Mouse (Mus musculus): ENCODE measurements around the gene Clasrp.
"Not testable (repeated sequence)": the region's sequence is repeated elsewhere in the genome, so short reads cannot be mapped to it uniquely, and the experiment has no call there.

Gene Clasrp

DNA sequence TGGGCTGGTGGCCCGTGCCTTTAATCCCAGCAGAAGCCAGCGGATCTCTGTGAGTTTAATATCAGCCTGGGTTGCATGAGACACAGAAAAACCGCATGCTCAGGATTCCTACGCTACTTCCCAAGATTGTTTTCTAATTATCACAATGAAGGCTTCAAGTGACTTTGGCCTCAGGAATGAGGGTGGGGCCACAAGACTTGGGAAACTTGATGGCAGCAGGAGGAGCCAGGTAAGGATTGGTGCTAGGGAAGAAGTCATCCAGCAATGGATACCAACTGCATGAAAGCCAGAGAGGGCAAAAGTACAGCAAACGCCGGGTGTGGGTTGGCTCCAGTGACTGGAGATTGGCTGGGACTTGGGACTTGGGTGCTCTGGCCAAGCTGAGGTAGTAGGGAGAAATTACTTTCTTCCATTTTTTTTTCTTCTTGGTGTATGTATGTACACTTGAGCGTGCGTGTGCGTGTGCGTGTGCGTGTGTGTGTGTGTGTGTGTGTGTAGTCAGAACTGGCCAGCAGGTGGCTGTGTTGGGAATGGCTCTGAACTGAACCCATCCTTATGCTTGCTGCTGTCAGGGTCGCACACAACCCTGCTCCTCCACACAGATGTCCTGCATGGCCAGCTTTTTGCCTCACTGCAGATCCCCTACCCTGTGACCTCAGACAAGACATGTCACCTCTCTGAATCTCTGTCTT is 5.5 kb upstream of the Clasrp start:
- DNase-seq (ENCODE audit: low spot score in 2 of 2): no peak

DNA sequence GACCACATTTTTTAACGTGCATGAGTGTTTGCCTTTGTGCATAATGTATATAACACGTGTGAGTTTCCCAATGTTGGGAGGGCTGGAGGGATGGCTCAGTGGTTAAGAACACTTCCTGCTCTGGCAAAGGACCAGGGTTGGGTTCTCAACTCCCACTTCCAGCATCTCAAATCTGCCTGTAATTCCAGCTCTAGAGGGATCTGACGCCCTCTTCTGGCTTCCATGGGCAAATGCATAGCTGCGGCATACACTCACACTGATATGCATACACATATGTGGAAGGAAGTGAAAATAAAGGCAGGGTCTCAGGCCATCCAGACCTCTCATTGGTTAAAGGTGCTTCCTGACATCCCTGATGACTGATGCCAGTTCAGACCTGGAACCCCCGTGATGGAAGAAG is 3.0 kb upstream of the Clasrp start:
- no peak for DNase-seq (ENCODE audit: low spot score in 2 of 2)

- DNase-seq (ENCODE audit: low spot score in 2 of 2): not testable (repeated sequence)
Measured at GRCm38 (mm10) chr7:19604606-19605214, 424 bp upstream of the Clasrp start.

- DNase-seq (ENCODE audit: low spot score in 2 of 2): no peak
Measured at GRCm38 (mm10) chr7:19603055-19603454, 1.2 kb downstream of the Clasrp start.

- no peak for DNase-seq (ENCODE audit: low spot score in 2 of 2)
Measured at GRCm38 (mm10) chr7:19600562-19600961, 3.7 kb downstream of the Clasrp start.

- no peak for DNase-seq (ENCODE audit: low spot score in 2 of 2)
Measured at GRCm38 (mm10) chr7:19593061-19593730, 11.1 kb downstream of the Clasrp start.

- DNase-seq (ENCODE audit: low spot score in 2 of 2): peak; percentile 80 to 92
Measured at GRCm38 (mm10) chr7:19589917-19590316, 14.4 kb downstream of the Clasrp start.

DNA sequence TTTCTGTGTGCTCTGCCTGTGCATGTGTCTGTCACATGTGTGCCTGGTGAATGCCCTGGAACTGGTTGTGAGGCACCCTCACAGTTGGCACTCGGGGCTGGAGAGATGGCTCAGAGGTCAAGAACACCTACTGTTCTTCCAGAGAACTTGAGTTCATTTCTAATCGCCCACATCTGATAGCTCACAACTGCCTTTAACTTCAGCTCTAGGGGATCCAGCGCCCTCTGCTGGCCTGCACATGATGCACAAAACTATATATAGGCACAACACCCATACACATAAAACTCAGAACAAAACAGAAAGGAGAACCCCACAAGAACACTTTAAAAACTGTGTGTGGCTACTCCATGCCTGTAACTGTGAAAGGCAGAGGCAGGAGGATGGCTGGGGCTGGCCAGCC is 15.1 kb downstream of the Clasrp start:
- peak; percentile 74 to 88 for DNase-seq (ENCODE audit: low spot score in 2 of 2)

DNA sequence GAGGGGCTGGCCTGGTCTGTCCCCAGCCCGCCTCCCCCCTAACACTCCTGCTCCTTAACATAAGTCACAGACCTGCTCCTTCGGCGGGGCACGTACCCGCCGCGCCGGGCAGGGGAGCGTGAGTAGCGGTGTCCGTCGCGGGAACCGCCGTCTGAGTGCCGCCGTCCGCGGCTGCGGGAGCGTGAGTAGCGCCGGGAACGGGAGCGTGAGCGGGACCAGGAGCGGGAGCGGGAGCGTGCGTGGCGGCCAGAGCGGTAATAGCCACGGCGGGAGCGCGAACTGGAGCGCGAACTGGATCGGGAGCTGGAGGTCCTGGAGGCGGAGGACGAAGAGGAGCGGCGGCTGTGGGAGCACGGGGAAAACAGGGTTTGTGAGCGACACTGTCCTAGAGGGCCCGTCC is 18.0 kb downstream of the Clasrp start:
- no peak for DNase-seq (ENCODE audit: low spot score in 2 of 2)

DNA sequence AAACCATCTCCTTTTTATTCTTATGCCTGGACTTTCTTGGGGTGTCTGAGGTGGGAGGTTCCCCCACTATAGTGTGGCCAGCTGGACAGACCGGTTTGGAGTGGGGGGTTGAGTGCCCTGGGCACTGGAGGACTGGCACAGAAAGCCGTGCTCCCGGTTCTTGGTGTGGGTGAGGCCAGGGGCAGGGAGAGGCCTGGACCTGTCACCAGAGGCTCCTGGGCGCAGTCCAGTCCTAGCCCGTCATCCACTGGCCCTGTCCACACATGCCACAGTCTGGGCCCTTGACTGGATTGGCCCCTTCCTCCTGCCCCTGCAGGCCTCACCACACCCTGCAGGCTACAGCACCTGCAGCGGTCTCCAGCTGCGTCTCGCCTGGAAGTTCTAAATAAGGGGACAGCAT is 23.7 kb downstream of the Clasrp start:
- DNase-seq (ENCODE audit: low spot score in 2 of 2): no peak

GRCm38 (mm10) chr7:19579751-19580150 is 24.5 kb downstream of the Clasrp start:
- no peak for DNase-seq (ENCODE audit: low spot score in 2 of 2)

DNA sequence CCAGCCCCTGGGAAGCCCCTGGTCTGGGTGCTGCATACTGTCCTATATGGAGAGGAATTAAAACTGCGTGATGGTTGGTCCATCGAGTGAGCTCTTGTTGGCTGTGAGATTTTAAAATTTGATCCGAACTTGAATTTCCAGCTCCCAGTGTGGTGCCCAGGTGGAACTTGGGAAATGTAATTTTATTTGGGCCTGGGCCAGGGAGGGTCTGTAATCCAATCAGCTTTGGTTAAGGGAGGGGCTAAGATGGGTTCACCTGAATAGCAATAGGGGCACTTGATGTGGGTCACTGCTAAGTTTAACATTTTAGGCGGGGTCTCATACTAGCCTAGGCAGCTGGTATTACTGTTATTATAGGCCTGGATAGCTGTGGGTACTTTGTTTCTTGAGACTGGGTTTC is 25.9 kb downstream of the Clasrp start:
- no peak for DNase-seq (ENCODE audit: low spot score in 2 of 2)

GRCm38 (mm10) chr7:19577877-19578414 is 26.3 kb downstream of the Clasrp start:
- DNase-seq (ENCODE audit: low spot score in 2 of 2): peak; percentile 60 to 75

DNA sequence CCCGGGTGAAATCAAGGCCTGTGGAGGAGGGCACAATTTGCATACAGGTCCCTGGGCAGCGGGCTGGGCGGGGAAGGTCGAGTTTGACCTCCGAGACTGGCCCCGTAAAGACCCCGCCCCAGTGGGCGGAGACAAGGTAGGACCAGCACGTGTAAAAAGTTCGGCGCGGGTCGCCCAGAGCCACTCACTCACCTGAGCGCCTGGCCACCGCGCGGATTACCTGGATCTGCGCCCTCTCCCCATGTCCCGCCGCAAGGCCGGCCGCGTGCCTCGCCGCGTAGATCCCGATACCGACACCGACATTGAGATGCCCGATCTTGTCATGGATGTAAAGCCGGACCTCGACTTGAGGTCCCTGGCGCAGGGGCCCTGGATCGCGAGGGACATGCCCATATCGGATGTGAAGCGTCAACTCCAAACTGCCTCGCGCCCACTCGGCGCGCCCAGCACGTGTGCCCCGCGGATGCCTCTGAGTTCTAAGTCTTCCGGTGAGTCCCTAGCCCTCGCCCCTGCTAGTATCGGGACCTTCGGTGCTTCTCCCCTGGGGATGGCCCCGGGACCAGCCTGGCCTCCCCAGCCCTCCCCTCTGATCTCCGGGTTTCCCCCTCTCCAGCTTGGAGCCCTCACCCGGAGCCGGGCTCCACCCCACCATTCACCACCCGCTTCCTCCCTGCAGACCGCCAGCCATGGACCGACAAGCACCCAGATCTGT is 27.0 kb downstream of the Clasrp start, which contains the start of the genes Zfp296 and Gemin7:
Gene Zfp296 (plus strand): TSS at position 147 of the 712 bp plus-strand sequence.
Gene Gemin7 (minus strand): TSS at position 455 of the 712 bp plus-strand sequence.
- peak; percentile 58 to 78 for DNase-seq (ENCODE audit: low spot score in 2 of 2)

DNA sequence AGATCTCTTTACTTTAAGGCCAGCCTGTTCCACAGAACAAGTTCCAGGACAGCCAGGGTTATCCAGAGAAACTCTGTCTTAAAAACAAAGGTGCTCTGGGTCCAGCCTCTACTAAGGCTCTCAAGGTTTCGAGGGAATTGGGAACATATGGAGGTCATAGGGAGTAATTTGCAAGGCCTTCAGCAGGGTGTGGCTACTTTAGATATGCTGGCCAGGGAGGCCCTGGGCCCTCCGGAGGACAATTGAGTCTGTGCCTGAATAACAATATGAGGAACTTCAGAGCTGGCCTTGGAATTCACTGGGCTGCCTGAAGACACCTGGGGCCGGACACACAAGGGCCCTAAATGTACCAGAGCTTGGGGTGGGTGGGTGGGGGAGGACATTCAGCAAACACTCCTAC is 28.7 kb downstream of the Clasrp start:
- no peak for DNase-seq (ENCODE audit: low spot score in 2 of 2)

GRCm38 (mm10) chr7:19573776-19574140 is 30.5 kb downstream of the Clasrp start:
- DNase-seq (ENCODE audit: low spot score in 2 of 2): no peak

GRCm38 (mm10) chr7:19572926-19573775 is 31.1 kb downstream of the Clasrp start:
- peak; percentile 86 to 95 for DNase-seq (ENCODE audit: low spot score in 2 of 2)

- no peak for DNase-seq (ENCODE audit: low spot score in 2 of 2)
Measured at GRCm38 (mm10) chr7:19569647-19570046, 34.6 kb downstream of the Clasrp start.

DNA sequence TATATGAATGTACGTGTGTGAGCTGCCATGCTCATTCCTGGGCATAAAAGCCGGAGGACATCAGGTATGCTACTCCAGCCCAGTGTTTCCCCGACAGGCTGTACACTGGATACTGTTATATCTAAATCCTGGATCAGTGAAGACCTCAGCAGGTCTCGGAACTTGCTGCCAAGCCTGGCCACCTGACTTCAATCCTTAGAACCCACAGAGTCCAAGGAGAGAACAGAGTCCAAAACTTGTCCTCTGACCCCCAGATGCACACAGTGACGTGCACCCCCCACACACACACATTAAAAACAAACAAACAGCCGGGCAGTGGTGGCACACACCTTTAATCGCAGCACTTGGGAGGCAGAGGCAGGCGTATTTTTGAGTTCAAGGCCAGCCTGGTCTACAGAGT is 36.9 kb downstream of the Clasrp start:
- DNase-seq (ENCODE audit: low spot score in 2 of 2): no peak

GRCm38 (mm10) chr7:19565803-19566202 is 38.5 kb downstream of the Clasrp start:
- DNase-seq (ENCODE audit: low spot score in 2 of 2): no peak

GRCm38 (mm10) chr7:19564455-19564854 is 39.8 kb downstream of the Clasrp start:
- DNase-seq (ENCODE audit: low spot score in 2 of 2): peak in 1 of 2 experiments; percentile 41
